Mouse (Mus musculus) induced T-regulatory cell, adult 2 months (primary cell): ENCODE data around the gene P2ry2.

Experiments used
- DNase-seq: peaks from one replicate; pipeline ENCODE4 v3.0.0-alpha.2; 2012; ENCODE audit warnings: low read depth

P2ry2 gene

GRCm38 (mm10) chr7:100988092-100988491, 24.6 kb downstream of the P2ry2 start:
- DNase-seq: peak; percentile 56

DNA sequence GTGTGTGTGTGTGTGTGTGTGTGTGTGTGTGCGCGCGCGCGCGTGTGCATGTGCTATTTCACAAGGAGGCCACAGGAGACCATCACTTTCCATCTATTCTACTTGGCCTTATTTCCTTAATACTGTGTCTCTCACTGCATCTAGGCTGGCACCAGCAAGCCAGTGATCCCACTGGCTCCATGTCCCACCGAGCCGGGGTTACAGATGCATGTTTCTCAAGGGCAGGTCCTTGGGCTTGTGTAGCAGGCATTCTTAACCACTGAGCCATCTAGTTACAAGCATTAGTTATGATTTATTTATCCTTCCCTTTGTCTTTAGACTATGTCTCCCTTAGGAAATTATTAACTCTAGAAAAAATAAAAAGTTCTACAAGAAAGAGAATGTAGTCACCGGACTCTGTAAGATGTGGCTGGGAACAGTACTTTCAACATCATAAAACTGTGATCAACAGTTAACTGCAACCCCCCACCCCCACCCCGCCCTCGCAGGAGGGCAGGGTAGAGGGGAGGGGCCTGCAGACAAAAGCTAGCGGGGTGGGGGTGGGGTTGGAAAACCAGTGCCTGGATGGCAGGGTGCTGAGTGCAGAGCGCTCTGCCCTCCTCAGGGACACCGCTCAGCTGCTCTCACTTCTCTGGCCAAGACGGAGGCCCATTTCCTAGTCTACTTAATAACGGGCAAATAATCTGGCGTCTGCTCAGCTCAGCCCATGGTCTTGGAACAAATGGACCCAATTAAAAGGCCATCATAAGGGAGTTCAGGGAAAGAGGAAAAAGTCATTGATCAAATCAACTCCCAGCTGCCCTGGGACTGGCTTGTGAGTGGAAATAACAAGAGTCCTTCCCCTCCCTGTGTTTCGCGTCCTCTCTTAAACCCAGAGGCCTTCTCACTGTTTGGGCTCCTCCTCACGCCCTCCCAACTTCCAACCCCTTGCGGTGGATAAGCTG, 27.9 kb downstream of the P2ry2 start:
- DNase-seq: no peak

DNA sequence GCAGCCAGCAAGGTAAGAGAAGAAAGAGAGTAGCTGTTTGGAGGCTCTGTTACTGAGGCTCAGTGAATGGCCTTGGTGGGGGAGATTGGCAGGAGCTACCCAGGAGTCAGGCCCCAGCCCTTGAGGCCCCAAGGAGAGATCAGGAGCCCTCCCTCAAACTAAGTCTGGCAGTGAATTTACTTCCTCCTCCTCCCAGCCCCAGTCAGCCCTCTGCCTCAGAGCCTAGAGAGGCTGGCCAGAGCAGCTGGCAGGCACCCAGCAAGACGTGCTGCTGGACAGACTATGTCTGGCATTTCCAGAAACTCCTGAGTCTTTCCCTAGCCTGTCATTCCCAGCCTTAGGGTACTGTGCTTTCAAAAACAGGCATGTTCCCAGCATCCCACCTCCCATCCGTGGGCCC, 33.5 kb downstream of the P2ry2 start:
- no peak for DNase-seq

- DNase-seq: no peak
Observed at GRCm38 (mm10) chr7:100978171-100978570, 34.5 kb downstream of the P2ry2 start.

DNA sequence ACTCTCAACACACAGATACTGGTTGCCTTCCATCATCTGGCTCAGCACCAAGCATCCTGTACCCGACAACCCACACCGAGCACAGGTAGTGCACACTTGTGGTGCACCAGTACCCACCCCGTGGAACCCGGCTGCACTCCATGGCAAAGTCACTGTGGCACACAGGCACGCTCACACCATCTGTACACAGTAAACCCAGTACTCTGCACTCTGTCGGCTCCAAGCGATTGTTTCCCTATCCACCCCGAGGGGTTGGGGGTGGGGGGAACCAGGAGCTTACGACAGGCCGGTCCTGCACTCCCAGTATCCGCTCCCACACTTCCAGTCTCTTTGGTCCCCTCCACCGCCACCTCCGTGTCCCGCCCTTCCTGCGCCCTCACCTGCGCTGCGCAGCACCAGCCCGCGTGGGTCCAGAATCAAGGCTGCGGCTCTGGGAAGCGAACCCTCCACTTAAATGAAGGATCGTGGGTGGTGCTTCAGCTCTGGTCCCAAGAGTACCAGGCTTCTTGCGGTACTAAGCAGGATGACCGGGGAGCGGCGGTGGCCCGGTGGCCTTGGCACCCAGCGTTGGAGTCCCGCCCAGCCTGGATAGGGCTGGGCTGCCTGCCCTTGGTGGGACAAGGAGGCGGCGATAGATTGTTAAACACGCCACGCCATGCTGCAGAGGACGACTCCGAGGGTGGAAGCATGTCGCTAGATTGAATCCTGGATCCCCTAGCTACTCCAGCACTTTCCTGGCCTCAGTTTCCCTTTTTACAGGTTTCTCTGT, 38.3 kb downstream of the P2ry2 start, which contains the start of gene P2ry6:
Gene P2ry6 (minus strand): TSS at position 515 of the 769 bp plus-strand sequence.
- no peak for DNase-seq

- DNase-seq: no peak
Observed at GRCm38 (mm10) chr7:100972875-100973274, 39.8 kb downstream of the P2ry2 start.

DNA sequence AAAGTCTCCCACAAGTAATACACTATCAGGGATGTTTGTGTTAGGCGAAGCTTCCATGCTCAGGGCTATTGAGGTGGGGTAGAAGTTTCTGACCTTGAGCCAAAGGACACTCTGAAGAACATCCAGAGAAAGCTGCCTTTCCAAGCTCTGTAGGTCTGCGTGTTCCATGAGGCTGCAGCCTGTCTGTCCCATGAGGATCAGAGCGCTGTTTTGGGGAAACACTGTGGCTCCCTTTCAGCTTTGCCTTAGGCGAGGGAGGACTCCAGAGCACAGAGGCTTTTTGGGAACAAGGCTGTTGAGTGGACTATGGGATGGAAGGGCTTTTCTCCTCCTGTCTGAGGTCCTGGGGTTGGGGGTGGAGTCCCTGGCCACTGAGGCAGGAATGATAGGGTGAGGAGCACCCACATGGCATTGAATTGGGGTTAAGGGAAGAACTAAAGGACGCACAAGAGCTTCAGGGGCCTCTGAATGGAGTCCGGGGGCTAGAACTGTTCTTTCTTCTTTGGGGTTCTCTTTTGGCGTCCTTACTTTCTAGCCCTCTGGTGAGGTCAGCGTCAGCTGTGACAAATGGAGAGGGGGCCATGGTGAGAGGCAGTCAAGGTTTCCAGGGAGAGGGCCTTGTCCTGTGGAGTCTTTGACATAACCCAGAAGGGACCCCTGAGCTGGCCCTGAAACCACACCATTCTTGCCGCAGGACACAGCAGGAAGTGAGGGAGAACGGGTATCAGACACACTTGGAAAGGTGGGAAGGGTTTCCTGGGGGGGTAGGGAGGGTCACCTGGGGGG, 43.6 kb downstream of the P2ry2 start:
- no peak for DNase-seq

- no peak for DNase-seq
Observed at GRCm38 (mm10) chr7:100968376-100968775, 44.3 kb downstream of the P2ry2 start.

DNA sequence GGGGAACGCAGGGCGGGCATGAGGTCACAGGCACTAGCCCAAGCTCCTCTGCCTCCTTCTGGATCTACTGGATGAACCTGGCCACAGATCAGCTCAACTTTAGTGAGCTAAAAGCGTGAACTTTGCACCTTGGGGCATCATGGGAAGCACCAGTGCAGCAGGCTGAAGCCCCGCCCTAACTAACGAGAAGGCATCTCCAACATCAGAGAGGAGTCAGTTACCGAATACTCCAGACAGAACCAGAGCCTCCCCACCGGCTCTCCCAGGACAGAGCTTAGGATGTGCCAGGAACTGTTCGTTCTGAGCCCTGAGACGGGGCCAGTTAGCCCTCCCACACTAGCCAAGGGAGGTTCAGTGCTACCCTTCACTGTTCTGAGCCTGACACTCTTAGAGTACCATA, 44.8 kb downstream of the P2ry2 start:
- no peak for DNase-seq

GRCm38 (mm10) chr7:100966014-100966413, 46.7 kb downstream of the P2ry2 start:
- no peak for DNase-seq

GRCm38 (mm10) chr7:100965079-100965478, 47.6 kb downstream of the P2ry2 start:
- peak; percentile 52 for DNase-seq

DNA sequence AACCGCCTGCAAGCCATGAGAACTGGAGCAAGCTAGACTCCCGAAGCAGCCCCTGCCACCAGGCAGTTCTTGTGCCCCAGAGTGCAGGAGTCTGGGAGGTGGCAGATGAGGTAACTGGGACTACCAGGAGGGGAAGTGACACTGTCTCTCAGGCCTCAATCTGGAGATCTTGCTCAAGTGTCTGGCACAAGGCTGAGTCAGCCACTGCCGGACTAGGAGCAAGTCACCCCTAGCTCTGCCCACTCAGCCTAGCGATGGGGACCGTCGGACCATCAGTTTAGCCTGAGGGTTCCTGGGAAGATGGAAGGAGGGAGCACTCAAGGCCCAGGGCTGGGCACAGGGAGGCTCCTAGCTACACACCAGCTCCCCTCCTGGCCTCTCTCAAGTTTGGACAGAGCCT, 48.4 kb downstream of the P2ry2 start:
- no peak for DNase-seq

DNA sequence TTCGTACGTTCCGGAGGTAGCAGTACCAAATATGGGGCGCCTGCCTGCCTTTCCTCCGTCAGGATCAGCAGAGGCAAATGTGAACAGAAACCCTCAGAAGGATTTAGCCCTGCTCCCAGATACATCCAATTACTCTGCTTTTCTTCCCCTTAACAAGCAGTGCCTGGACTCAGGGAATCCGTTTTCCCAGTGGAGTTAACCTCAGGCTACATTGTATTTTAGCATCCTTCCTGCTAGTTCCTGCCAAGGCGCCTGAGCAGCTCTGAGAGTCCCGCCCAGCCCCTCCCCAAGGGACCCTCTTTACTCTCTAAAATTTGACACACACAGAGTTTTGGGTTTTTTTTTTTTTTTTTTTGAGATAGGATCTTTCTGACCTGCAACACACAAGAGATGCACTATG, 49.3 kb downstream of the P2ry2 start:
- no peak for DNase-seq

- no peak for DNase-seq
Observed at GRCm38 (mm10) chr7:100961146-100961545, 51.5 kb downstream of the P2ry2 start.

DNA sequence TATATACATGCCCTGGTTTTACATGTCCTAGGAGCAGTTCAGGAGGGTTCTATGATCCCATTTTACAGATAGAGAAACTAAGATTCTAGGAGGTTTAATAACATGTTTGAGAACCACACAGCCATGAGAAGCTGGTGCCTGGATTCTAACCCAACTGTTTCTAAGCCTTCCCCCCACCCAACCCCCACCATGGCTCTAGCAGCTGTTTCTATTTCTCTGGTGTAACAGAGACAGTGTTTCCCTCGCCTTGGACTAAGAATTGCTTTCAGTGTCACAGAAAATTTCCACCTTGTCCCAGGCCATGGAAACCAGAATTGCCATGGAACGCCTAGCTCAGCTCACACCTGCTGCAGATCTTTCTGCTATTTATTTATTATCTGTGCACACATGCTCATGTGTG, 52.2 kb downstream of the P2ry2 start:
- DNase-seq: no peak

DNA sequence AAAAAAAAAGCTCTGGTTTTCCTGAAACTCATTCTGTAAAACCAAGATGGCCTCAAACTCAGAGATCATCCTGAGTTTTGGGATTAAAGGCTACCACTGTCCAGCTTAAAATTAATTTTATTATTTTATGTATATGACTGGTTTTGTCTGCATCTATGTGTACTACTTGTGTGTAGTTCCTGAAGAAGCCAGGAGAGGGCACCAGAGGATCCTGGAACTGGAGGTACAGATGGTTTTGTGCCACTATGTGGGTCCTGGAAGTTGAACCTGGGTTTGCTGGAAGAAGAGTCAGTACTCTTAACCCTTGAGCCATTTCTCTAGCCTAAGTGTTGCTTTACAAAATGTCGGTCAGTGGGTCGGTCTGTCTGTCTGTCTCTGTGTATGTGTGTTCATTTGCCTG, 54.2 kb downstream of the P2ry2 start:
- peak; percentile 57 for DNase-seq

- DNase-seq: no peak
Observed at GRCm38 (mm10) chr7:100952686-100953085, 60.0 kb downstream of the P2ry2 start.

DNA sequence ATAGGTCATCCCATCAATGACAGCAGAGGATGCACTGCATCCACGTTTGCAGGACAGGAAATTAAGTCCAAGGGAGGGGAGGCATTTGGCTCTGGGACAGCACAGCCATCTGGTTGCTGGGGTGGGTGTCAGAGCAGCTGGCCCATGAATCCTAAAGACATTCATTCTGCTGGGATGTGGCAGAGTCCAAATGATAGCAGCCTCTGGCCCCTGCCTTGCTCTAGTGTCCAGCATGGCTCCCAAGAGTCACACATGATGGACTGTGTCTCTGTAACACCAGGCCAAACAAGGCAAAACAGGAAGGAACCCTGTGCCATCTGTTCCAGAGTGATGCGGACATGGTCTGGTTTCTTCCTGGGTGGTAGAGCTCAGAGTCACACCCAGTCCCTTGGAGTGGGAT, 60.8 kb downstream of the P2ry2 start:
- no peak for DNase-seq

- peak; percentile 29 for DNase-seq
Observed at GRCm38 (mm10) chr7:100950481-100951010, 62.1 kb downstream of the P2ry2 start.

GRCm38 (mm10) chr7:100950031-100950430, 62.6 kb downstream of the P2ry2 start:
- no peak for DNase-seq
